Mouse (Mus musculus) adipocyte (in vitro differentiated cells): ENCODE measurements around the gene Mfsd4a.

Experiments used
- DNase-seq: peaks from one replicate; pipeline ENCODE4 v3.0.0-alpha.2; 2016; ENCODE audit warnings: low spot score

Gene Mfsd4a

DNA sequence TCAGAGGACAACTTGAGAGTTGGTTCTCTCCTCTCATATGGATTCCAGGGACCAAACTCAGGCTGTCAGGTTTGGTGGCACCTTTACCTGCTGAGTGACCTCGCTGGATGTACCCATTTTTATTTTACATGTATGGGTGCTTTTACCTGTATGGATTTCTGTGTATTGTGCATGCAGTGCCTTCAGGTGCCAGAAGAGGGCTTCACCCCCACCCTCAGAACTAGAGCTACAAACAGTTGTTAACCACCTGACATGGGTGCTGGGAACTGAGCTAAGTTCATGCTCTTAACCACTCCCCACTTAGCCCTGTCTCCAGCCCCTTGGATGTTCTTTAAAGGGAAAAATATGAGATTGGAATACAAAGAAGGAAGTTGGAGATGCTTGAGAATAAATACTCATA lies 53.1 kb downstream of the Mfsd4a start:
- DNase-seq, result no peak

GRCm38 (mm10) chr1:132012861-132013260 lies 55.0 kb downstream of the Mfsd4a start:
- no peak for DNase-seq

GRCm38 (mm10) chr1:132011785-132012184 lies 56.1 kb downstream of the Mfsd4a start:
- DNase-seq, result no peak

DNA sequence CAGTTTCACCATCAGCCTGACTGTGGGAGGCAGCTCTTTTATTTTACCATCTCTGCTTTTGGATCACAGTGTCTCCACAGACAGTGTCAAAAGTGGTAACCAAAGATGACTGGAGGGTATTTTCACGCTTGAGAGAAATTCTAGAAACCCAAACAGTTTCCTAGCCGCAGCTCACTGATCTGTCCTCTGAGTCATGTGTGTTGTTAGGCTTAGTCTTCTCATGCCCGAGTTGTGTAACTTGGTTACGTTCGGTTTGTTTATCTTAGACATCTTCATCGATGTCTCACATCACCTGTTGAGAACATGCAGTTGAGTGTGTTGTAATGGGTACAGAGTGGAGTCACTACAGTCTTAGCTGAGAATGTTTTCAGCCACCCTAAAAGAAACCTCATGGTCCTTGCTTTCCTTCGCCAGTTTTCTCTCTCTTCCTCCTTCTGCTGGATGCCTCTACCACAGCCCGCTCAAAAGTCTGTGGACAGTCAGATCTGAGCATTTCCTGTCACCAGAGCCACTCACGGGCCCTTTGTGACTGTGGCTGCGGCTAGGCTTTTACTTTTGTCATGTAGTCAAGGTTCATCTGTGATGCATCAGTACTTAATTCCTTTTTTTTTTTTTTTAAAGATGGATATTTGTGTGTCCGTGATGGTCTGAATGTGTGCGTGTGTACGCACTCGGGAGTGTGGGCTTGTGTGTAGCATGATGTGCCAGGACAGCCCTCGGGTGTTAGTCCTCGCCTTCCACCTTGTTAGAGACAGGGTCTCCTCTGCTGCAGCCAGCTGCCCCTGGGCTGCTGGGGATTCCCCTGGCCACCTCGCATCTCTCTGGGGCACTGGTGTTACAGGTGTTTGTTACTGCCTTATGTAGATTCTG lies 57.0 kb downstream of the Mfsd4a start:
- peak; percentile 31 for DNase-seq

DNA sequence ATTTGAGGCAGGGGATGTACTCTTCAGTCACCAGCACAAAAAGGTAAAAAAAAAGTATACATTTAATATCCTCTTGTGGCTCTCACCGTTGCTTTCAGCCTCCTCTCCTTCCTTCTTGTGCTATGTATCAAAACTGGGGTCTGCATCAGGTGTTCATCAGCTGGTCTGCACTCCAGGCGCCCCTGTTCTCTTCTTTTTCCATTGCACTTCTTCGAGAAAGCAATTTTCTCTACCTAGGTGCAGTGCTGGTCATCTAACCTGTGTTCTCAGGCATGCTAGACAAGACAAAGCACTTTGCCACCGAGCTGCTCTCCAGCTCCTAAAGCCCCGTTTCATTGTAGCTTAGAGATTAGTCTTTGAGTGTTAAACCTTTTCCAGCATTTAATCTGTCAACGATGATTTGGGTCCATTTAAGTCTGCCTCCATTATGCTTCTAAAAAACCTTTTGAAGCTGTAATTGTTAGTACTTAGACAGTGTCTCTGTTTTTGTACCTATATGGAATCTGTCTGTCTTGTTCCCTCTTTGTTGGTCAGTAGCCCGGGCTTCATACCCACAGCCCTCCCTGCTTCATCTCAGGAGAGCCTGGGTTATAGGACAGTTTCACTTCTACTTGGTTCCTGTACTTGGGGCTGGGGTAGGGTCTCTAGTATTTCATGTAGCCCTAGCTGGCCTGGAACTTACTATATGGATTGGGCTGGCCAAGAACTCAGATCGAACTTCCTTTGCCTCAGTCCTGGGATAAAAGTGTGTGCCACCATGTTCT lies 58.8 kb downstream of the Mfsd4a start:
- DNase-seq, result peak; percentile 32

GRCm38 (mm10) chr1:132007828-132008827 lies 59.7 kb downstream of the Mfsd4a start:
- DNase-seq, result peak; percentile 81

GRCm38 (mm10) chr1:132007282-132007815 lies 60.5 kb downstream of the Mfsd4a start, which contains the start of gene Elk4:
Gene Elk4, plus strand, starts transcription at chr1:132007607.
- DNase-seq, result peak; percentile 91

DNA sequence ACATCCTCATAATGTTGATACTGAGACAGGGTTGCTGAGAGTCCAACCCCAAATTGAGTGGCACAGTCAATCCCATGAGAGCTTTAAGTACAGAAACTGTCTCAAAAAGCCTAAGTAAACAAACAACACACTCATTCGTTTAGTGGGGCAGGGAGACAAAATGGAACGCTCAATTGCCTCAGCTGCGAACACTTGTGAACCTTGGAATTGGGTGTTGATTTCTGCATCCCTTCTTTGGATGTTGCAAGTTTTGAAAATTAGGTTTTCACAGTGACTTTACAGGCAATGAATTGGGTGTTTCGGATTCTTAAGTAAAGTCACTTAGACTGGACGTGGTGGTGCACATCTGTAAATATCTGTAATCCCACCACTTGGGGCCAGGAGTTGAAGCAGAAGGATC lies 61.1 kb downstream of the Mfsd4a start:
- peak; percentile 86 for DNase-seq

- peak; percentile 58 for DNase-seq
Measured at GRCm38 (mm10) chr1:132006046-132006445, 61.8 kb downstream of the Mfsd4a start.

DNA sequence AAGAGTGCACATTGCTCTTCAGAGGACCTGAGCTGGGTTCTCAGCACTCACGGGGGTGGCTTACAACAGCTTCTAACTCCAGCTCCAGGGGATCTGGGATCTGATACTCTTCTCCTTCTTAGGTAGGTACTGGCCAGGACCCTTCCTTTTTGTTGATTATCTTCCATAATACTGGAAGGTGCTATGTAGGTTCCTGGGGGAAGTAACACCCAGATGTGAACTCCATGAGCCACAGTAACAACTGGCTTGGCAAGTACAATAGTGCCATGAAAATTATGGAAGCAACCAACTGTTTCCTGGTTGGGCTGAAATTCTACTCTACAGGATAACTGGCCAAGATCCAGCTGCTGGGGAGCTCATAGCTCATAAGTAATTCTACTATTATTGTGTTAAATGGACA lies 62.4 kb downstream of the Mfsd4a start:
- peak; percentile 48 for DNase-seq

DNA sequence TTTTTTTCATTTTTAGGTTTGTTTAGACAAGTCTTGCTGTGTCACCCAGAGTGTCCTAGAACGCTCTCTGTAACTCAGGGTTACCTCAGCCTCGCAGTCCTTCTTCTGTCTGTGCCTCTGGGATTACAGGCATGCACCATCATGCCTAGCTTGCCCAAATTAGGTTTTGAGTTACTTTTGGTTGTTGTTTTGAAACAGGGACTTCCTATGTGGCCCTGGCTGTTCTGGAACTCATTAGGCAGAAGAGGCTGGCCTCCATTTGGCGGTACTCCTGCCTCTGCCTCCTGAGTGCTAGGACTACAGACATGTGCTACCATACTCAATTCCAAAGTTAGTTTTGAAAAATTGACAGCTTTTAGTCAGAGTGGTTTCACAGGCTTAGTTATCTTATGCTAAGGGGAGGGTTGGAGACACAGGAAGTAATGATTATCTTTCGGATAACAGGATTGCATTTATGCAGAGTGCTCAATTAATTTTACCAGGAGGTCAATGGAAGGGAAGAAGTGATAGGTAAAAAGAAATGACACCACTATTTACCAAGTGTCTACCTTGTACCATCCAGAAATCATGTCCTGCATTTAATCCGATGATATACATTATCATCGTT lies 63.2 kb downstream of the Mfsd4a start:
- DNase-seq, result peak; percentile 74

- peak; percentile 87 for DNase-seq
Measured at GRCm38 (mm10) chr1:132003817-132004216, 64.0 kb downstream of the Mfsd4a start.

GRCm38 (mm10) chr1:132003111-132003510 lies 64.8 kb downstream of the Mfsd4a start:
- no peak for DNase-seq

- no peak for DNase-seq
Measured at GRCm38 (mm10) chr1:132001880-132002330, 66.0 kb downstream of the Mfsd4a start.

GRCm38 (mm10) chr1:132000506-132000905 lies 67.4 kb downstream of the Mfsd4a start:
- DNase-seq, result no peak

DNA sequence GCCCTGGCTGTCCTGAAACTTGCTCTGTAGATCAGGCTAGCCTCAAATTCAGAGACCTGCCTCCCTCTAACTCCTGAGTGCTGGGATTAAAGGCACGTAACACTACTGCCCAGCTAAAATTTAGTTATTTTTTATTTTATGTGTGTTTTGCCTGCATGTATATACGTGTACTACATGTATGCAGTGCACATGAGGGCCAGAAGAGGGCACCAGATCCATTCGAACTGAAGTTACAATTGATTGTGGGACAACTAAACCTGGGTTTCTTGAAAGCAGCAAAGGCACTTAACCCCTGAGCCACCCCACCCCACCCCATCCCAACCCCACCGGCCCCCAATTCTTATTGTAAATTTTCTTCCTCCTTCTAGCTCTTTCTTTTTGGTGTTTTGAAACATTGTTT lies 72.8 kb downstream of the Mfsd4a start:
- peak; percentile 46 for DNase-seq

GRCm38 (mm10) chr1:131993169-131994040 lies 74.5 kb downstream of the Mfsd4a start:
- peak; percentile 85 for DNase-seq

DNA sequence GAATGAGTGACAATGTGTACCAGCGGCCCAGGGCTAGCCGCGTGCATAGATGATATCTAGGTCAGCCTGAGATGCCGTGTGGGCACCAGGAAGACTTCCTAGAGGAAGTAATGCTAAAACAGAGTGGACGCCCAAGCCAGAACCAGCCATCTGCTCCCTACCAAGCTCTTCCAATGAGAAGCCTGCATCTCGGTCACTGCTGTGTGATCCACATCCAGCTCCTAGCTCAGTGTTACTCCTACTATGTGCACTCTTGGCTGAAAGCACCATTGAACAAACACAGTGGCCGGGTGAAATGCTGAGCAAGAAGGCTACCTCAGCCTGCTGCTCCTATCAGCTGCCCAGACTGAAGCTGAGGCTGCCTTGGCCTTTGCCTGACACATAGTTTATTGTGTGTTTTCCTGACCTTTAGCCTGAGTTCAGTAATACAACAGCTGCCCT lies 75.3 kb downstream of the Mfsd4a start:
- DNase-seq, result peak; percentile 71

DNA sequence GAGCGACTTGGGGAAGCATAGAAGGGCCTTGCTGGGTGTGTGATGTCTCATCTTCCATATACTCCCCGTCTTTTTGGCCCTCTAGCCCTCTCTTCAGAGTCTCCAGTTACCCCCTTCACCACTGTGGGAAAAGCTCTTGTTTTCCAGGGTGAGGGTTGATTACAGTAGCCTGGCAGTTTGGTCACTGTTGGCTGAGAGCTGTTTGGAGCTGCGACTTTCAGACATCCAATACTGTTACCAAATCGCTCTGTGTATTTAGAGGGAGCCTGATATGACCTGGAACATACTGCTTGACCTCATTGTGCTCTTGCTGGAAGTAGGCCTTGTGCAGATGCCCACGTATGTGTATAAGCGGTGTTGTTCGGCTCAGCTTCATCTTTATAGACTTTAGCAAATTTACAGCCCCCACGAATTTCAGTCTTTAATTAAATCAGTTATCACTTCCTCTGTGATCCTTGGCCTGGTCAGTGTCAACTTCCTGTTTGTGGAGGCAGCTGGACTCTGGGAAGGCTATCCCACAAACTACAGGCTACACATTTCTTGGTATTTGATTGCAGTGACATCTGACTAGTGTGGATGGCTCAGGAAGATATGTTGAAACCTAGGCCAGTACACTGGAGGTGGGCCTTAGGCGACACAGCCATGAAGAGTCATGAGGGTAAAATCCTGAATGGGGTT lies 77.6 kb downstream of the Mfsd4a start:
- peak; percentile 90 for DNase-seq
